Mouse (Mus musculus) hematopoietic stem cell, adult 5-6 weeks (primary cell): Measurements from ENCODE around the gene Cnksr3. TPM values are rescaled to one million over a fixed set of nuclear protein-coding genes. Genes with fewer than 3 reads are reported as not detected.

Source experiments
- ATAC-seq, 2 experiments: fragments of 125-278 bp in 1 of 2; replicated peaks in 1 of 2; 2 replicates each; pipeline ENCODE4 v1.8.0; 2016 to 2017; ENCODE audit warnings: inconsistent platforms in 2 of 2, mild to moderate bottlenecking in 2 of 2, moderate number of reproducible peaks in 2 of 2, low read depth in 1 of 2, moderate TSS enrichment in 1 of 2; ENCODE audit not compliant: low FRiP score in 2 of 2, poor library complexity in 2 of 2, severe bottlenecking in 2 of 2, insufficient read depth in 1 of 2, low TSS enrichment in 1 of 2
- total RNA-seq: library from RNA; stranded (forward); fragments of 172-1452, 232-1000 nt; gene quantifications from 2 replicates; pipeline ENCODE4 v1.2.3, GENCODE M21; 2017

The Cnksr3 gene
- total RNA-seq, 1 experiment from 2014 or later: 17.8 TPM

DNA sequence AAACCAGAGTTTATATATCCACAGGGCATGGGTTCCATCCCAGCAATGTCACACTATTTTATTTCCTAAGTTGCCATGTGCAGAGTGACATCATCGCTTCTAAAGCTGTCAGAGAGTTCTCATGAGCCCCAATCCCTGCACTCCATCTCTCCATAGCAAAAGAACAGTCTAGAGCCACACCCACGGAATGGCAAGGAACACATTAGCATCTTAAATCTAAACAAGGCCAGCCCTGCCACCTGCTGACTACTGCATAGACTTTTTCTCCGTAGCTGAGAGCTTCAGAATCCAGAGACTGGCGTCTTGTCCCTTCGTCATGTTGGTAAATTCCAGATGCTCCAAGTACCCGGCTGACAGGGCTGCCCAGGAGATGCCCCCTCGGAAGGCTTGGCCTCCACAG lies 87.0 kb downstream of the Cnksr3 start:
- no peak for ATAC-seq

- ATAC-seq: no peak
Measured at GRCm38 (mm10) chr10:7122294-7122693, 89.7 kb downstream of the Cnksr3 start.

DNA sequence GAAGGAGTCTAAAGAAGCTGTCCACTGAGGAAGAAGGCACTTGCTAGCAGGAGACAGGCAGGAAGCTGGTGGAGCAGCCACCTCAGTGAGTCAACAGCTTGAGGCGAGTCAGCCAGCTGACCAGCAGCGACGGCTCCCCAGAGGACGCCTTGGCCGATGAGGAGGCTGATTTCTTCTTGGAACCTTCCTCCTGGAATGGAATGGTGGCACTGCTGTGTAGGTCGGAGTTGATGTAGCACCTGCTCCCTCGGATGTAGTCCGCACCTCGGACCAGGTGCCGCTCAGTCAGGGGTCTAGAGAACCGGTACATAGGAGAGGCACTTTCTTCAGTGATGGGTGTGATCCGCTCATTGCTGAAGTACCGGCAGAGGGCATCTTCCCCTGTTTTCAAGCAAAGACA lies 91.8 kb downstream of the Cnksr3 start:
- ATAC-seq: no peak

DNA sequence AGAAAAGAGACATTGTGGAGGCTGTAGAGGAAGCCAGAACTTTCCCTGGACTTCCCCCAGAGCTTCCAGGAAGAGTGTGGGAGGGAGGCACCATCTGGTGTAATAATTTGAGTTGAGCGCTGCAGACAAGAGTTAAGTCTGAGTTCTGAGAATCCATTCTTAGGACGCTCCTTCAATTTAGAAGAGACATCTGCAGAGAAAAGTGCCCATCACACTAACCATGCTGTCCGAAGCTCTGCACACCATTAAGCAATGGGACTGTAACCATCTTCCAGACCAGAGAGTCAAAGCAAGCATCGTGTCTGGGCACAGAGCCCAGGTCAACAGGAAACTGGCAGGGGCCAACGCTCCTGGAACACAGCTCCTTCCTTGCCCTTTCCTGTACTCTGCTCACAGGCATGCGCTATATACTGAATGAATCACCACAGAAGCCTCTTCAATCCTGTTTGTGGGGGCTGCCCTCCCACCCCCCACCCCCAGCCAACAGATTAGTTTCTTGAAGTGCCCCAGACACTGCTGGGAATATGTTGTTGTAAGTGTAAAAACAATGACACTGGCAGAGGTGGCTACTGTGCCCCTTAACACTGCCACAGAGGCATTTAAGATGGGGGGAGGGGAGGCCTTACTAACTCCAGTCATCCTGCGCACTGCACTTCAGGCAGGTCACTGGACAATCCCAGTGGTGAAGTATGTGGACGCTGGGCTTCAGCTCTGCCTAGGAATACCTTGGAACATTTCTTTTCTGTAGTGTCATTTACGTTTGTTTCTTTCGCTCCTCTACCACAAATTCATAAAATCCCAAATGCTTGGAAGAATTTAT lies 93.6 kb downstream of the Cnksr3 start:
- ATAC-seq: peak; percentile 39 to 74; a peak in 3 of 4 replicates

- ATAC-seq: peak in 1 of 2 experiments; percentile 27; a peak in 3 of 4 replicates
Measured at GRCm38 (mm10) chr10:7117785-7118184, 94.3 kb downstream of the Cnksr3 start.

GRCm38 (mm10) chr10:7114796-7115195 lies 97.2 kb downstream of the Cnksr3 start:
- ATAC-seq: no peak

DNA sequence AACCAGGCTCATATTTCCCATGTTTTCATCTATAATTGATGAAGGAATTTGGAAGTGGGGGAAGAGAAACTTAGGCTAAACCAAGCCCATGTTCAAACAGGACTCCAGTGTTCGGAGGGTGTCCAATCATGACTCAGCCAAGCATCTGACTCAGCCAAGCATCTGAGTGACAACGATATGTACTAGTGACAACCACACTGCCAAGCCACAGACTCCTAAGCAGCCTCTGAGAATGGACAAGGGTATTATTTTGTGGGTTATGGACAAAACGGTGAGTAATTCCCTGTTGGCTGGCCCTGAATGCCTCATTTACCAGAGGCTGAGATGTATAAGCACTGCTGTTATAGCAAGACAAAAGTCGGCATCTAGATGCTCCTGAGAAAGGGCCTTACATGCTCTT lies 98.3 kb downstream of the Cnksr3 start:
- ATAC-seq: no peak

GRCm38 (mm10) chr10:7113144-7113543 lies 98.9 kb downstream of the Cnksr3 start:
- no peak for ATAC-seq

DNA sequence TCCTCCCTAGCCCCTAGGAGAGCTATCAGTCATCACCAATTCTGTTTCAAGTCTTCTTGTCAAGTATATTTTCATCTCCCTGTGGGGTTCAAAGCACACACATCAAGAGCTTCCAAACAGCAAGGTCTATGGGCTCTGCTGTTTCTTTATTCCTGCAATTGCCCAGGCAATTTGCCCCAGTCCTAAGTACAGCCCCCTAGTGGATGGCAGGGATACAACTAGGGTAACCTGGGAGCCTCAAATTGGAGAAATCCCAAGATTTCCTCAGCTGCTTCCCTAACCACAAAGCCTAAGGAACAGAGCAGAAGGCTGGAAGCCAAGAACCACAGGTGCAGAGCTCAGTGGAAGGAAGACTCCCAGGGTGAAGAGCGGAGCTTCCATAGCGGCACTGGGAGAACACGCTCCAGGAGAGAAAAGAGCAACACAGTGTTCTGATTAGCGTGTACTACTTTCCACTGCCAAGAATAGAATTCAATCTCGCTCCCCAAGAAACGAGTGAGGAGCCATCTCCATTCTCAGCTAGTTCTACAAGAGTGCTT lies 100.5 kb downstream of the Cnksr3 start:
- no peak for ATAC-seq

DNA sequence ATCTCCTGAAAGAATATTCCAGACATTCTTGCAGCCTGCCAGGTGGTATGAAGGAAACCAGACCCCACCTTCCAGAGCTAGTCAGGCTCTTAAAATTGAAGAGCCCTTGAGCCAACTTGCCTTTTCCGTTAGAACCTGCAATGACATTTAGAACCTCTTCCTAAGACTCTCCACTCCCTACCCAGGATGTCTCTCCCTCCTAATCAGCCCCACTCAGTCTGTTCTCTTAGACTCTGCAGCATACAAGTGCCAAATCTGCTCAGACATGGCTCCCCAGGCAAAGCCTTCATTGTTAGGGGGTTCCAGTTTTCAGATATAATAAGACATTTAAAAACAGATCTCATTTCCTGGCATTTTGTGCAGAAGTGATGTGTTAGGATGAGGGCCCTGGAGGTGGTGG lies 108.2 kb downstream of the Cnksr3 start:
- no peak for ATAC-seq

GRCm38 (mm10) chr10:7077971-7078370 lies 134.1 kb downstream of the Cnksr3 start:
- ATAC-seq: no peak

GRCm38 (mm10) chr10:7077389-7077808 lies 134.6 kb downstream of the Cnksr3 start:
- no peak for ATAC-seq

DNA sequence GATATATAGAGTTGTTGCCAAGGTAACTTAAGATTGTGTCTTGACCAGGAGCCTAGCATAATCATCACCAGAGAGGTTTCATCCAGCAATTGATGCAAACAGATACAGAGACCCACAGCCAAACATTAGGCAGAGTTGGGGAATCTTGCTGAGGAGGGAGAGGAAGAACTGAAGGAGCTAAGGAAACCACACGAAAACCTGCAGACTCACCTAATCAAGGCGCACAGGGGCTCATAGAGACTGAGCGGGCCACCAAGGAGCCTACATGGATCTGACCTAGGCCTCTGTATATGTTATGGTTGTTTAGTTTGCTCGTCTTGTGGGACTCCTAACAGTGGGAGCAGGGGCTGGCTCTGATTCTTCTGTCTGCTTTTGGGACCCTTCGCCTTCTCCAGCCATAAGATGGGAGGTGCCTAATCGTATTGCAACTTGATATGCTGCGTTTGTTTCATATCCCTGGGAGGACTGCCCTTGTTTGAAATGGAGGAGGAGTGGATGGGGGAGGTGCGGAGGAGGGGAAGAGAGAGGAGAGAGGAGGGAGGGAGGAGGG lies 135.3 kb downstream of the Cnksr3 start:
- 0 out of 4 replicates have a peak, but pooled peaks of 1 of the 2 experiments have one; percentile 21 for ATAC-seq

- ATAC-seq: peak; percentile 89 to 92
Measured at GRCm38 (mm10) chr10:7076201-7076600, 135.8 kb downstream of the Cnksr3 start.

- 0 out of 4 replicates have a peak, but pooled peaks of 1 of the 2 experiments have one; percentile 2 for ATAC-seq
Measured at GRCm38 (mm10) chr10:7075661-7076060, 136.4 kb downstream of the Cnksr3 start.

DNA sequence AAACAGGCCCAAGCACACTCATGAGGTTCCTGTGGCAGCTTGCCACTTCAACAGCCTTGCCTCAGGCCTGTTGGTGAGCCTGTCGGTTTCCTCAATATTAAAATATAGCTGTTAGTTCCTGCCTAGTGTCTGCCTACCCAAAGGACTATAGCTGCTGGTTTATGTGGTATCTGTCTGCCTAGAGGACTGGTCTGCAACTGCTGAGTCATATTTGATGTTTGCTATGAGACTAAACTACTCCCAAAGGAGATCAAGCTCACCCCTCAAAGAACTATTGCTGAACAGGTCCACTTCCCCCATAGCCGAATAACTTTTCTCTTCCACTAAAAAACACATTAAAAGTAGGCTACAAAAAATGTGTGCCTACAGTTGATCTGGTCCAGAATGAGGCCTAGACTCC lies 137.8 kb downstream of the Cnksr3 start:
- ATAC-seq: no peak

DNA sequence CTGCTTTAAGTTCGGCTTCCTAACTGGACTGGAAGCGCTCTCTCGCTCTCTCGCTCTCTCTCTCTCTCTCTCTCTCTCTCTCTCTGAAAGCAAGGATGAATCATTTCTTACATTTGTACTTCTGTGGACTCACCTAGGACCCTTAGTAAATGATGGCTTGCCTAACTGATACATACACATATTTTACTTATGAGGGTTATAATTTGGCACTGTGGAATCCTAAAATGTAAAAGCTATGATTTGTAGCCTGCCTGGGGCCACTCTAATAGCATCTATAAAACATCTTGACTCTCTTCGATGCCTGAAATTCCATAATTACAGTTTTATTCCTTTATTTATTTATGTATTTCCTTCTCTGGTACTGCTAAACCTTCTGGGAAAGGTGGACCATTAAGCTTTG lies 141.1 kb downstream of the Cnksr3 start:
- no peak for ATAC-seq

GRCm38 (mm10) chr10:7070100-7070835 lies 141.8 kb downstream of the Cnksr3 start:
- ATAC-seq: no peak
